Mouse (Mus musculus): ENCODE results near the gene Limd2.

Limd2 gene

DNA sequence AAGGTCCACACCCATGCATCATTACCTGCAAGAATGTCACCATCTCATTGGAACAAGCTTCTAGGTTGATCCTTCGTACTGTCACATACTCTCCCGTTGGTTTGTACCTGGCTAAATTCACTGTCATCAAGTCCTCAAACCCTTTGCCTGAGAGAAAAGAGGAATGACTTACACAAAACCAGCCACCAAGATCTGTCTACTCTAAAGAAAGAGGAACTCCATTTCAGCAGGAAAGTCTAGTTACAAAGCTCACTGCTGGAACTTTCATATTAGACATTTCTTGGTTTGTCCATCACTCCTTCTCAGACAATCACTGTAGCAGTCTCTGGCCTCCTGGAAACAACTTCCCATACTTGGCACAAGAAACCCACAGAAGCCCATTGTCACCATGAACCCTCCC, 12.6 kb upstream of the Limd2 start:
- DNase-seq (ENCODE audit: extremely low spot score): no peak

- DNase-seq (ENCODE audit: extremely low spot score): no peak
Observed at GRCm38 (mm10) chr11:106170807-106171206, 10.1 kb upstream of the Limd2 start.

DNA sequence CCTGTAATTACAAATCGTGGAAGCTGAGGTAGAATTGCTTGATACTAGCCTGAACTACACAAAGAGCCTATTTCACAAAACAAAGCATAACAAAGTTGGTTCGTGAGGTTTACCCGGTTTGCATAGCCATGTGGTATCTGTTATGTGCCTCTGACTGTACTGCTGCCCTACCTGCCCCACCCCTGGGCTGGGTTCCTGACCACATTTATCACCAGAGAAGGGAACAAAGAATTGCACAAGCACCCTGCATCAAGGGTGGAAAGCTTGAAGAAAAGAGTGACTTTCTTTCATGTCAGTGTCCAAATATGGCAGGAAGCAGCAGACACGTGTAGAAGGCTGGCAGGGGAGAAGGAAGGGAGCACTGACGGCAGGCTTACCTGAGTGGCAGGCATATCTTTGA, 6.8 kb upstream of the Limd2 start:
- DNase-seq (ENCODE audit: extremely low spot score): no peak

- DNase-seq (ENCODE audit: extremely low spot score): no peak
Observed at GRCm38 (mm10) chr11:106164601-106165180, 4.0 kb upstream of the Limd2 start.

DNA sequence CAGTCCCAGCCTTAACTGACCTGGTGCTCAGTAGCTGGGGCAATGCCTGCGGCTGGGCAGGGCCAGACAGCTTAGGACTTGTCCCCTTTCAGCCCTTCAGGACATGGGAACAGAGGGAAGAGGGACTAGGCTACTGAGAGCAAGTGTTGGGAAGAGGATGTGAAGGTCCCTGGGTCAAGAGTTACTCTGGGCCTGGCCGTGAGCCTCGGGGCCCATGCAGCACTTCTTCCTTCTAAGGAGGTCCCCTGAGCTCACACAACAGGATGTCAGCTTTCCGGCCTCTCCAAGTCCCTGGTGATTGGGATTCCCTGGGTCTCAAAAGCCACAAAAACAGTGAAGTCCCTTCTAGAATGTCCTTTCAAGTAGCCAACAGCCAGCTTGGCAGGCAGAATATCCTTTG, 2.9 kb upstream of the Limd2 start:
- no peak for DNase-seq (ENCODE audit: extremely low spot score)

GRCm38 (mm10) chr11:106162237-106162636, 1.6 kb upstream of the Limd2 start:
- no peak for DNase-seq (ENCODE audit: extremely low spot score)

DNA sequence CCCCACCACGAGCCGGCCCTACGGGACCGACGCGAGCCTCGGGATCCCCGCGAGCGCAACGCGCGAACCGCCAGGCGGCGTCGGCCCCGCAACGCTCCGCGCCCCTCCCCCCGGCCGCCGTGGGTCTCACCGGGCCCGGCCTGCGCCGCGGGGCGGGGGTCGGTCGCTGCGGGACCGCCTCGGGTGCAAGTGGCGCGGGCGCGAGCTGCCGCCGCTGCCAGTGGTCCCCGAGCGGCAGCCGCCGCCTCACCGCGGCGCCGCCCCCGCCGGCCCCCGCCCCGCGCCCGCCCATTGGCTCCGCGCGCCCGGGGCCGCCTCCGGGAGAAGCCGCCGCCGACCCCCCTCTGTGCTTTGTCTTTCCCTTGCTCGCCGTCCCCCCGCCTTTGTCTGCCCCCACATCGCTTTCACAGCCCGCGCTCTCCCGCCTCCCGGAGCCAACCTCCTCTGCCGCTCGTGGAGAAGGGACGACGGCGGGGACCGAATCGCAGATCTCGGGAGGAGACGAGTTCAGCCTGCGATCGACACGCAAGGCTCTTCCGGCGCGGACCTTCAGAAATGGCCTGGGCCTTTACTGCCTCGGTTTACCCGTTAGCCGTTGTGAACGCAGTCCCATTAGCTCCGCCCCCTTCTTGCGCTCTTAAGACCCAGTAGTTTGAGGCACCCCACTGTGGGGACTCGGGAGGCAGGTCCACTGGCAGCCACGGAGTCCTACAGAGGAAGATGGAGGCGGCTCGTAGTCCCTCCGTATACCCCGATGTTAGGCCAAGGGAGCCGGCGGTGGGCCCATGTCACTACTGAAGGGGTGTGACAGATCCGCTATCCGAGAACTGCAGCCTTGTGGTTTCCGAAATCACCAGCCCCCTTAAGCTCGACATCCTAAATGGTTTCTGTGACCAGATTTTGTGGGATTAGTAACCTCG, 479 bp downstream of the Limd2 start:
- DNase-seq (ENCODE audit: extremely low spot score): peak; percentile 82

- peak; percentile 74 for DNase-seq (ENCODE audit: extremely low spot score)
Observed at GRCm38 (mm10) chr11:106159216-106159920, 1.3 kb downstream of the Limd2 start.

DNA sequence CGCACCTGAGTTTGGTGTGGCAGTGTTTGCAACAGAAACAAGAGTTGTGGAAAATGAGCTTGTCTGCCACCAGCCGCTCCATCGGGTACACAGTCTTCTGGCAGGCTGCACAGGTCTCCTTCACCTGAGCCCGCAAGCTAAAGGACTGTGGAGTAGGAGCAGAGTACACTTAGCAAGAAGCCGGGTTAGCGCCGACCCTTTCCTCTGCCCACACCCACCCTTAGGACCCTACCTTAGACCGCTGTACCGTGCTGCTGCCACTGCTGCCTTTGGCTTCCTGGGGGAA, 1.8 kb downstream of the Limd2 start:
- DNase-seq (ENCODE audit: extremely low spot score): no peak

DNA sequence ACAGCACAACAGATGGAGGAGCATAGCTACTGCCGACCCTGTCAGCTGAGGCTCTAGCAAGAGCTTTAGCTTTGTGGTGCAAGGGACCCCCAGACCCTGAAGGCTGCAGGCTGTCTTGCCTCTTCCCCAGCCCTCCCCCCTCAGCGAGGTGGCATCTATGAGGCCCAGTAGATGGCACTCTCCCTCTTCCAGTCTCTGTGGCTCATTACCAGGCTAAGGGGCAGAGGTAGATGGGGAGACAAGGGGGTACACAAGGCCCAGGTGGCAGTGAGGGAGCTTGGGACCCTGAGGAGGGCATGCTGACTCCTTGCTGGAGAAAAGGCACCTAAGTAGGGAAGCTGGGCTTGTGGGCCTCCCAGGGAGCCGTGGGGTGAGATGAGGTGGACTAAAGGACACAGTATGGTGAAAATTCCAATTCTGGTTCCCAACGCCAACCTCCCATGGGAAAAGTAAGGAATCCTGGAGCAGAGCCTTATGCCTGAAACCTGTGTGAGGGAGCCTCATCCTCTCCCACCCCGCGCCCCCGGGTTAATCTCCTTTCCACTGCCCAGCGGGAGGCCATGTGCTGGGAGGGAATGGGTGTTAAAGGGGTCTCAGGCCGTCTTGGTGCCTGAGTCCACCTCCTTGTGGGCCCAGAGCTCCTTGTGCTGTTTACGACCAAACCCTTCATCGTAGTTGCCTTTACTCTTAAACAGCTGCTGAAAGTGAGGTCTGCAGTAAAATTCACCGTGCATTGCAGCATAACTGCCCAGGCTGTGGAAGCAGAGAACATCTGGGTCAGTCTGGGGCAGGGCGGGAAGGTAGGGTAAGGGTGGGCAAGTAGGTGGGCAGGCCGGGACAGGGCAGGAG, 2.4 kb downstream of the Limd2 start:
- DNase-seq (ENCODE audit: extremely low spot score): no peak

- no peak for DNase-seq (ENCODE audit: extremely low spot score)
Observed at GRCm38 (mm10) chr11:106157154-106157553, 3.5 kb downstream of the Limd2 start.

- no peak for DNase-seq (ENCODE audit: extremely low spot score)
Observed at GRCm38 (mm10) chr11:106156257-106156656, 4.4 kb downstream of the Limd2 start.

DNA sequence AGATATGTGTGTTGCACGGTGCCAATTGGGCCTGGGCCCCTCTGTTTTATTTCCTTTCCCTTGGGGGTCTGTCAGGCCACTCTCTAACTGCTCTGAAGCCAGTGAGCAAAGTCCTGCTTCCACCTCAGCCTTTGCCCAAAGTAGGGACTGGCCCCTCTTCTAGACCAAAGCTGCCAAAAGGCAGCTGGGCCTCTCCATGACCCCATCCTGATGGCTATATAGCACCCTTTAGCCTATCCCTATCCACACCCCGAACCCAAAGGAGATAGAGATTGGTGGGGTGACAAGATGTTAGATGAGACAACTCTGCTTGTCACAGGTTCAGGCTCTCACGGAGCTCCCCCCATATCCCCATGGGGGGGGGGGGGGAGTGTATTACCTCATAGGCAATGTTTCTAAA, 4.9 kb downstream of the Limd2 start:
- DNase-seq (ENCODE audit: extremely low spot score): no peak

GRCm38 (mm10) chr11:106154770-106155169, 5.9 kb downstream of the Limd2 start:
- DNase-seq (ENCODE audit: extremely low spot score): no peak

- no peak for DNase-seq (ENCODE audit: extremely low spot score)
Observed at GRCm38 (mm10) chr11:106154091-106154490, 6.6 kb downstream of the Limd2 start.

GRCm38 (mm10) chr11:106152132-106152531, 8.5 kb downstream of the Limd2 start:
- no peak for DNase-seq (ENCODE audit: extremely low spot score)

GRCm38 (mm10) chr11:106151219-106151618, 9.4 kb downstream of the Limd2 start:
- no peak for DNase-seq (ENCODE audit: extremely low spot score)

GRCm38 (mm10) chr11:106134580-106135528, 25.8 kb downstream of the Limd2 start:
- DNase-seq (ENCODE audit: extremely low spot score): no peak

DNA sequence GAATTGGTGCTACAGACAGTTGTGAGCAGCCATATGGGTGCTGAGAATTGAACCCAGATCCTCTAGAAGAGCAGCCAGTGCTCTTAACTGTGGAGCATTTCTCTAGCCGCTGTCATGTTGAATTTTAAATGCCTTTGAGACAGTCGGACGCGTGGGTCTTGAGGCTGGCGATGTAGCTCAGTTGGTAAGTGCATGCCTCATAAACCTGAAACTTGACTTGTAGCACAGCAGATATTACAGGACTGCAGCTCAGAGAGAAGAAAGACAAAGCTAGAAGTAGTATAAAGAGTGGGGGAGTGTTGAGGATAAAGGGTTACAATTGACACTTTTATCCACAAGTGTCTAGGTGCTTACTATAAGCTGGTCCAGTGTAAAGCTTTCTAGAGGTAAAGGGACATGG, 28.1 kb downstream of the Limd2 start:
- no peak for DNase-seq (ENCODE audit: extremely low spot score)

DNA sequence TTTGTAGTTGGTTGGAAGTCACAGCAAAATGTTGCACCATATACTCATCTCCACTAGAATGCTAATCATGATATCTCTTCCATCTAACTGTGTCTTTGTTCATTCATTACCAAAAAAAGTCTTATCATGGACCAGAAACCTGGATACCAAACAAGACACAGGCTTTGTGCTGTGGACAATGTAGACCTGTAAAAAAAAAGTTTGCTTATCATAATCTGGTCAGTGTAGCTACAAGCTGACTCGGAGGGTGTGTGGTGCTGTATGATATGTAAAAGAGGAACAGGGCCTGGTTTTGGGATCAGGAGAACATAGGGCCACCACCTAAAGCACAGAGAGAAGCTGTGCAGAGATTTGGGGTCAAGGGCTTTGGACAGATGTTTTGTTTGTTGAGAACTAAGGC, 31.2 kb downstream of the Limd2 start:
- no peak for DNase-seq (ENCODE audit: extremely low spot score)
